Mouse (Mus musculus) skeletal muscle tissue, adult 2 months (tissue): ENCODE results near the gene Gadd45gip1.

Experiments used
- DNase-seq: peaks from one replicate; pipeline ENCODE4 v3.0.0-alpha.2; 2012; ENCODE audit warnings: low read depth, low spot score

Gadd45gip1 gene

DNA sequence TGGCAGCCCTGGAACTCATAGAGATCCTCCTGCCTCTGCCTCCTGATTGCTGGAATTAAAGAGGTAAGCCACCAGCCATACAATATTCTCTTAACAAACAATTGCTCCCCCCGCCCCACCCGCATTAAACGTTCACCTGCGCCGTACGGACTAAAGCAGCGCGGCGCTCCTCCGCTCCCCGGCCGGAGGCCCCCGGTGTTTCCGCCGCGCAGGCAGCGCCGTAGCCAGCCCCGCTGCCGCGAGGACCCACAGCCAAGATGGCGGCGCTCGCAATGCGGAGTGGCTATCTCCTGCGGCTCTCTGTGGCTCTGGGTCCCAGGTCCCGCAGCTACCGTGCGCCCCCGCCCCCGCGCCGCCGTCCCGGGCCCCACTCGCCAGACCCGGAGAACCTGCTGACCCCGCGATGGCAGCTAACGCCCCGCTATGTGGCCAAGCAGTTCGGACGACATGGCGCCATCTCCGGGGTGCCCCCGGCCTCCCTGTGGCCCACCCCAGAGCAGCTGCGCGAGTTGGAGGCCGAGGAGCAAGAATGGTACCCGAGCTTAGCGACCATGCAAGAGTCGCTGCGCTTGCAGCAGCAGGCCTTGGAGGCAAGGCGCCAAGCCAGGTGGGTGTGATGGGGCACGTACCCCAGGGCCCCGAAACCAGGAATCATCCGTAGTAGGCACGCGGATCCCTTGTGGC, 854 bp downstream of the Gadd45gip1 start:
- peak; percentile 62 for DNase-seq

GRCm38 (mm10) chr8:84832759-84833742, 1.7 kb downstream of the Gadd45gip1 start:
- DNase-seq, result no peak

- no peak for DNase-seq
Measured at GRCm38 (mm10) chr8:84834002-84834865, 2.9 kb downstream of the Gadd45gip1 start.

DNA sequence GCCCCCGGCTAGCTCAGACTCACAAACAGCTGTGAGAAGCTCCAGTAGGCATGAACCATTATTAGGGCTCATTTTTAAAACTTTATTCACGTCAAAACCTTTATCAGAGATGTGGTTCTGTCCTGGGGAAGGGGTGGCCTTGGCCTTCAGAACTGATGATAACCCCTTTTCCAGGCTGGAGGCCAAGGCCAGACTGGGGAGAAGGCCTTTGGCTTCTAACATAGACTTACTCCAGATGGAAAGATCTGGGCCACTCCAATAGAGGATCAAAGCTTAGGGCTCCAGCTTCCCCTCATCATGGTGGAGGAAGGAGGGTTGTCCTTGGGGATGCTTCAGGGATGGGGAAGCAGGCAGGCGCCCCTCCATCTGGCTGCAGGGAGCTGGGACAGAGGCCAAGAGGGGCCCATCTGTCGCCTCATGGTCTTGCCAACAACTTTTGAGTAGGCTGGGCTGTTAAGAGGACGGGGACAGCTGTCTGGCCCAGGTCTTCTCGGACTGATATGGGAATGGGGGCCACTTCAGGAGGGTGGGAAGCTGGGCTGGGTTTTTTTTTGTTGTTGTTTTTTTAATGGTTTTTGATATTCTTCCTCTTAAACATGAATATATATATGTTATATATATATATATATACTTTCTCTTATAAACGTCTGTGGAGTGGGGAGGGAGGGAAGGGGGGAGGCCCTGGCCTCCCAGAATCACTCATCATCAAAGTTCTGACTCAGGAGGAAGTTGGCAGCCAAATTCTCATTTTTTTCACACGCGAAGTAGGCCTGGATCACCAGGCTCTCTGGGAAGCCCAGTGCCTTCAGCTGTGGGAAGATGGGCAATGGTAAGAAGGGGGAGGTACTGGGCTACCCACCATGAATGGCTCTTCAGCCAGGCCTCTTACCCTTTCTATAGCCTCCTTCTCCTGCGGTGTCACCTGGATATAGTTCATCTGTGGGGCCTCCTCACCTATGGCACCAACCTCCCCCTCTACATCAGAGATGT, 3.8 kb downstream of the Gadd45gip1 start:
- DNase-seq, result no peak

DNA sequence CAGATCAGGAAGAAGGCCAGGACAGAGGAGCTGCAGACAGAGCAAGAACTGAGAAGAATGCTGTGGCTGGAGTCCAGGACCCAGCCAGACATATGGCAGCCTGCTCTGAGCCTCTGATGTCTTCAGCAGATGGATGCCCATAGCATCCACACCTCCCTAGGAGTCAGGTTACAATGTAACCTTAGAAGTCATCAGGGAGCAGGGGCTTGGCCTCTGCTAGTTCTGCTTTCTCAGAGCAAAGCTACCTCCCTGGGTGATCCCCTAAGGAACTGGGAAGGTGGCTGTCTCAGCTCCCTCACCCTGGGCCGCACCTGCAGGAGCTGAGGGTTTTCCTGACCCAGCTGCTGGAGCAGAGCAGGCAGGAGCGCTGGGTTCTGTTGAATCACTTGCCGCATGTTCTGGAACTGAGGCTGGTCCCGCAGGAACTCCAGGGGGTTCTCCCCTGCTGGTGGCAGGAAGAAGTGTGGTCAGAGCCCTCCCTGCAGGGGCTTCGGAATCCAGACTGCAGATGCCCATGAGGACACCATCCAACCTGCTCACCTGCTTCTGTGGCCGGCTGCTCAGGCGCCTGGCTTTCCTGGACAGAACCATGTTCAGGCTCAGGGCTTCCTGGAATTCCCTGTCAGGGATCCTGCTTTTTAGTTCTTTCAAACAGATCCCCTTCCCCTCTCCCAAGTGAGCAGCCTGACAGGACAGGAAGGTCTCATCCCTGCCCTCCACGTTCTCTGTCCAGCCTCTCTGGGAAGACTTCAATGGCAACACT, 6.0 kb downstream of the Gadd45gip1 start:
- DNase-seq, result no peak

- no peak for DNase-seq
Measured at GRCm38 (mm10) chr8:84837912-84838470, 6.7 kb downstream of the Gadd45gip1 start.

DNA sequence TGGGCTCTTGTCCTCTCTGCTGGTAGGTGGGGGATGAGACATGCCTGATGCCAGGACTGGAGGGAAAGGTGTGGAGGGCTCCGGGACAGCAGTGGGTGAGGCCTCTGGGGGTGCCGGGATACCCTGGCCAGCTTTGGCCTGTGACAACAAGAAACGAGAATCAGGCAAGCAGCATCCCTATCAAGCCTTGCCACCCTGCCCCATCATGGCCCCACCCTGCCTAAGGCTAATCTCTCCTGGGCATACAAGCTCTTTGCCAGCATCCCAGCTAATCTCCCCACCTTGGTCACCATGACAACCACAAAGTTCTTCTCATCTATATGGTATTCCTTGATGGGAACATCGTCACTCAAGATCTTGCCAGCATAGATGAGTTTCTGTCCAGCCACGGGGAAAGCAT, 7.2 kb downstream of the Gadd45gip1 start:
- no peak for DNase-seq

GRCm38 (mm10) chr8:84839411-84839810, 8.1 kb downstream of the Gadd45gip1 start:
- no peak for DNase-seq

- DNase-seq, result no peak
Measured at GRCm38 (mm10) chr8:84839875-84840247, 8.5 kb downstream of the Gadd45gip1 start.

- peak; percentile 89 for DNase-seq
Measured at GRCm38 (mm10) chr8:84840248-84840999, 9.1 kb downstream of the Gadd45gip1 start, which contains the start of gene Rad23a. Gene Rad23a, minus strand, starts transcription at chr8:84840665.

DNA sequence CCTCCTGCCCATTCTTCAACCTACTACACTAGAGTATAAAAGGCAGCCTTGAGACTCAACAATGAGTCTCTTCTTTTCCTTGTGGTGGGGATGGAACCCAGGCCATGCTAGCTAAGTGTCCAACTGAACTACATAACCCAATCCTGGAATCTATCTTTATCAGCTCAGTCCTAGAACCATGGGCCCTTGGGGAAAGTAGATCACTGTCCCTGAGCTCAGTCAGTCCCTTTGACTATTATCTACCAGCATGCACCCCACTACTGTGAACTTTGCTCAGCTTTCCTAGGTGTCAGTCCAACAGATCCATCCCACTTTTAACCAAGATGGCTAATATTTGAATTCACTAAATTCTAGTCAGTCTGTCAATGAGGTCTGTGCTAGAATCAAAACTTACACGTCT, 10.2 kb downstream of the Gadd45gip1 start:
- DNase-seq, result no peak

GRCm38 (mm10) chr8:84844397-84845070, 13.2 kb downstream of the Gadd45gip1 start:
- no peak for DNase-seq

- DNase-seq, result no peak
Measured at GRCm38 (mm10) chr8:84845355-84846093, 14.2 kb downstream of the Gadd45gip1 start.

- no peak for DNase-seq
Measured at GRCm38 (mm10) chr8:84846094-84846721, 14.9 kb downstream of the Gadd45gip1 start.

DNA sequence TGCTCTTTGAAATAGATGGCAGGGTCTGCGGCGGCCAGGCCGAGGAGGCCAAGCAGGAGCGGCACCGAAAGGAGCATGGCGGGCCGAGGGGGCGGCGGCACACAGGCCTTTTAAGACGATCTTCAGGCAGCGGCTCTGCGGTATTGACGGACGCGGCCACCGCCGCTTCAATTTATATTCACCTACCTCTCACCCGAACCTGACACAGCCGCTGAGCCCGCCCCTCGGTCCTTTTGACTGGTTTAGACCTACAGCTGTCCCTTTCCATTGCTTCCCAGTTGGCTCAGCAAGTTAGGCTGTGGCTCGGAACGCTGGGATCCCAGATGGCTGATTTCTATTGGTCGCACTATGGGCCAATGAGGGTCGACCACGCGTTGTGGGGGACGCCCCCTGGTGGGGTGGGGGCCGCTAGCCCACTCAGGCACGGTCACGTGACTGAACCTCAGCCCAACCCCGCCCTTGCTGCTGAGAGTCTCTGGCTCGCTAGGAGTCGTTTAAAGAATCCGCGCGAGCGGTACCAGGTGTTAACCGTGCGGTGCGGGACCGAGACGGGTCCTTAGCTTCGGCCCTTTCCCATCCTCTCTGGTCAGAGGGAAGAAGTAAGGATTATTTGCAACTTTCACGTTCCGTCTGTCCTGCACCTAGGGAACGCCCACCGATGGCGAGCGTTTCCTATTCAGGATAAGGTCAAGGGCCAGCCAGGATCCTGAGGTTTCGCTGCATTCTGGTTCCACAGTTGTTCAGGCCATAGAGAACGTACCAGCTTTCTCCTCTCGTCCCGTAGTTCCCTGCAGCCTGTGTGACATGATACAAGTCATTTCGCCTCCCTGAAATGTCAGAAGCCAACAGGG, 15.6 kb downstream of the Gadd45gip1 start, which contains the start of gene Calr:
Gene Calr (minus strand): TSS at position 213 of the 851 bp plus-strand sequence.
- DNase-seq, result peak; percentile 100
